Mouse (Mus musculus) mature B cell (primary cell): ENCODE results near the gene Prr13.

Experiments used
- in situ Hi-C: fragments of 300-500 bp; cut with MboI; formaldehyde crosslinking; loops from 2 replicates; pipeline ENCODE4 v1.14.3; 2019

The Prr13 gene

DNA sequence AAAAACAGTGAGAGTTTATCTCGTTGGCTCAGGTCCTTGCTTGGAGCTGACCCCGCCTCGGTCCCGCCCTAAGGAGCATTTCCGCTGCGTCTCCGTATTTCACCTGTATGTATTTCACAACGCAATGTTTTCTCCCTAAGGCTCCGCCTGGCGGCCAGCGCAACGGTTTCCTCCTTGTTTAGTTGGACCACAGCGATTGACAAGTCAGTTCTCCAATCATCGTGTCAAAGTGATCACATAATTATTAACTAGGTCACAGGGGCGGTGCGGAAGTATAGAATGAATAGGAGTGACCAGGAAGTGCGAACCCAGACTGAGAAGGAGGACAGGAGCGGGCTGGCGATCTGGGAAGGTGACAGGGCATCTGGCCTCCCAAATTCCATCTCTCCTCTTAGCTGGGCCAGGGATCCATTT, at the start of gene Prr13:
TSS of gene Prr13 (plus strand) at position 125 of the 414 bp plus-strand sequence.
- in situ Hi-C loops: no loop called here

DNA sequence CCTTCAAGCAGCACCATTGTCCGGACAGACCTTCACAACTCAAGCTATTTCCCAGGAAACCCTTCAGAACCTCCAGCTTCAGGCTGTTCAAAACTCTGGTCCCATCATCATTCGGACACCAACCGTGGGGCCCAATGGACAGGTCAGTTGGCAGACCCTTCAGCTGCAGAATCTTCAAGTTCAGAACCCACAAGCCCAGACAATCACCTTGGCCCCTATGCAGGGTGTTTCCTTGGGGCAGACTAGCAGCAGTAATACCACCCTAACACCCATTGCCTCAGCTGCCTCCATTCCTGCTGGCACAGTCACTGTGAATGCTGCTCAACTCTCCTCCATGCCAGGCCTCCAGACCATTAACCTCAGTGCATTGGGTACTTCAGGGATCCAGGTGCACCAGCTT, 49.5 kb upstream of the Prr13 start:
- in situ Hi-C loops: no loop called here

GRCm38 (mm10) chr15:102411077-102411476, 47.8 kb upstream of the Prr13 start:
- in situ Hi-C loops: no loop called here

GRCm38 (mm10) chr15:102413687-102414086, 45.1 kb upstream of the Prr13 start:
- in situ Hi-C loops: no loop called here

DNA sequence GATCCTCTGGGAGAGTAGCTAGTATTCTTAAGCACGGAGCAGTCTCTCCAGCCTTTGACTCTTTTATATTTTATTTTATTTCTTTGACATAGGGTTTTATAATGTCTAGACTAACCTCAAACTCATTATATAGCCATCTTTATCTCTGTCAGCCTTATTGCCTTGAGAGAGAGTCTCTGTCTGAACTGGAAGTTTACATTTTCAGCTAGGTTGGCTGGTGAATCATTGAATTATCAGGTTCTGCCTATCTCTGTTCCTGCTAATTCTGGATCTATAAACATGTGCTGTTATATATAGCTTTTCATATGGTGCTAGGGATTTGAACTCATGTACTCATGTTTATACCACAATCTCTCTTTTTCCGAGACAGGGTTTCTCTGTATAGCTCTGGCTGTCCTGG, 41.3 kb upstream of the Prr13 start:
- in situ Hi-C loops: no loop called here

GRCm38 (mm10) chr15:102420986-102421385, 37.8 kb upstream of the Prr13 start:
- in situ Hi-C loops: no loop called here

DNA sequence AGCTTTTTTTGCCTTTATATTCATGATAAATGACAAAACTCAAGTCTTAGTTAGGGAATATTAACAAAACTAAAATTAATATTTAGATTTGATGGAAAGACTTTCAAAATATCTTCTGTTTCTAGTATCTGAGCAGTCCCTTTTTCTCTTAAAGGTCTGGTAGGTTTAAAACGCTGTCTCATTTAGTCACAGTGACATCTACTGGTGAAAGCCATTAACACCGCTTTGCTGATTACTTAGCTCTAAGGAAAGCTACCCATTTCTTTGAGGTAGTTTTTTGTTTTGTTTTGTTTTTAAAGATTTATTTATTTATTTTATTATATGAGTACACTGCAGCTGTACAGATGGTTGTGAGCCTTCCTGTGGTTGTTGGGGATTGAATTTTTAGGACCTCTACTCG, 37.4 kb upstream of the Prr13 start:
- in situ Hi-C loops: no loop called here

DNA sequence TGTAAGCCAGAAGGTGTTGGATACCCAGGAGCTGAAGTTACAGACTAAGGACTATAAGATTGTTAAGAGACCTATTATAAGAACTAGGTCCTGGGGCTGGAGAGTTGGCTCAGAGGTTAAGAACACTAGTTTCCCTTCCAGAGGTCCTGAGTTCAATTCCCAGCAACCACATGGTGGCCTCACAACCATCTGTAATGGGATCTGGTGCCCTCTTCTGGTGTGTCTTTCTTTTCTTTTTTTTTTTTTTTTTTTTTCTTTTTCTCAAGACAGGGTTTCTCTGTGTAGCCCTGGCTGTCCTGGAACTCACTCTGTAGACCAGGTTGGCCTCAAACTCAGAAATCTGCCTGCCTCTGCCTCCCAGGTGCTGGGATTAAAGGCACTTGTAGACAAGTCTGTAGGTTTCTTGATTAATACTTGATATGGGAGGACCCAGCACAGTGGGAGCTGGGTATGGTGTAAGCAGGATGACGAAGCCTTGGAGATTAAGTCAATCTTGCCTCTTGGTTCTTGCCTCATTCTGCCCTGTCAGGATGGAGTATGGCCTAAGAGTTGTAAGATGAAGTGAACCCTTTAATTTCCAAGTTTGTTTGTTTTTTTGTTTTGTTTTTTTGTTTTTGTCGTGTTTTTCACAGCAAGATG, 35.1 kb upstream of the Prr13 start:
- in situ Hi-C loops: no loop called here

- in situ Hi-C loops: no loop called here
Measured at GRCm38 (mm10) chr15:102424657-102425056, 34.2 kb upstream of the Prr13 start.

GRCm38 (mm10) chr15:102426963-102427362, 31.9 kb upstream of the Prr13 start:
- in situ Hi-C loops: no loop called here

- in situ Hi-C loops: no loop called here
Measured at GRCm38 (mm10) chr15:102432046-102432445, 26.8 kb upstream of the Prr13 start.

- in situ Hi-C loops: no loop called here
Measured at GRCm38 (mm10) chr15:102433173-102433572, 25.7 kb upstream of the Prr13 start.

DNA sequence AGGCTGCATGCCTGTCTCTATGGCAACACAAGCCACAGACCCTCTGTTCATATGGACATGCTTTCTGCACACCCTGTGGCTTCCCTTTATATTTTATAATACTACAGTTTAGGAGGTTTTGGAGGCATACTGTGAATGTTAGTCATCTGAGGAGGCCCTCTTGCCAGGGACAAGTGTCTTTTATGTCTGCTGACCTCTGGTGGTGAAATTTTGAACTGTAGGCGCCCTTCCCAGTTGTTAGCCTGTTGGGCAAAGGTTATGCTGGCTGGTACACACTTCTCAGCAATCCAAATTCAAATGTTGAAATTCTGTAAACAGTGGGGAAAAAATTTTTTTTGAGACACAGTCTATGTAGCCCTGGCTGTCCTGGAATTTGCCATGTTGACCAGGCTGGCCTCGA, 16.3 kb upstream of the Prr13 start:
- in situ Hi-C loops: no loop called here

DNA sequence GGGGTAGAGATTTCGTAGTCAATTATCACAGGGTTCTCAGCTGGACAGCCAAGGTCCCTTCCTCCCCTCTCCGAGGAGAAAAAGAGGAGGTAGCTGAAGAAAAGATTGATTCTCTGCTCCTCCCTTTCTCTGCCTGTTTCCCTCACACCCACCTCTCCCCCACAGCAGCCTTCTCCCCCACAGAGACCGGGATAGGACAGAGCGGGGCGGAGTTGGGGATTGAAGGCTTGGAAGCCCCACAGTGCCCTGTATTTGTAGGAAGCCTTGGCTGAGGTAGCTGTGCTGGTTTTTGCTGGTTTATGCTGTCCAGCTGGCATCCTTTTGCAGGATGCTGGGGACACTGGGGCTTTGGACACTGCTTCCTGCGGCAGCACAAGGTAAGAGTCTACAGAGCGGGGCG, 13.7 kb upstream of the Prr13 start, which contains the start of gene Amhr2:
TSS of gene Amhr2 (plus strand) at position 222 of the 400 bp plus-strand sequence.
- in situ Hi-C loops: no loop called here

DNA sequence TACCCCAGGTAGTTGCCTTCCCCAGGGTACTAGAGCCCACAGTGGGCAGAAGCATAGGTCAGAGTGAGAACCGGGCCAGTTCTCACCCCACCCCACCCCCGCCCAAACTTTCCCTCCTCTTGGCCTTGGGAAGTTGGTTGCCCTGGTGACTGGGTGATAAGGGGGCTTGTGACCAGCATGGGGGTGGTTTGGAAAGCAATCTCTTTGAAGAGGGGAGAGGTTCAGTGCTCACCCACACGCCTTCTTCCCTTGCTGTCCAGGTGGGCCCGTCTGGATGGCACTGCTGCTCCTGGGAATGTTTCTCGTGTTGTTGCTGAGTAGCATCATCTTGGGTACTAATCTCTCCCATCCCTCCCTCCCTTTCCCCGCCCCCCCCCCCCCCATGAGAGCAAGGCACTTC, 12.4 kb upstream of the Prr13 start:
- in situ Hi-C loops: no loop called here

DNA sequence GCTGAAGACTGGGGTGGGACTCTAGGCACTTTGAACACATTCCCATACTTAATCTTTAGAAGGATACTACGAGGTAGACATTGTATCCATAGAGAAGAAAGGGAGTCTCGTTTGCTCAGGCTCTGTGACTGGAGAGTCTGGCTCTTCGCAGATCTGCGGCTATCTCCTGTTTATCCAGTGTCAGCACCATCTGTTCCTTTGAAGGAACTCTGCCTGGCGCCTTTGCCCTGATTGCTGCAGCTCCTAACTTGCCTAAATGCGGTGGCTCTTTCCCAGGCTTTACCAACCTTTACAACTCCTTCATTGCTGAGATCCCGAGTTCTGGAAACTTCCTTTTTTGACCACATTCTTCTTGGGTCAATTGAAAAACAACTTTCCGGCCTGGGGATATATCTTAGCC, 9.5 kb upstream of the Prr13 start:
- in situ Hi-C loops: no loop called here

DNA sequence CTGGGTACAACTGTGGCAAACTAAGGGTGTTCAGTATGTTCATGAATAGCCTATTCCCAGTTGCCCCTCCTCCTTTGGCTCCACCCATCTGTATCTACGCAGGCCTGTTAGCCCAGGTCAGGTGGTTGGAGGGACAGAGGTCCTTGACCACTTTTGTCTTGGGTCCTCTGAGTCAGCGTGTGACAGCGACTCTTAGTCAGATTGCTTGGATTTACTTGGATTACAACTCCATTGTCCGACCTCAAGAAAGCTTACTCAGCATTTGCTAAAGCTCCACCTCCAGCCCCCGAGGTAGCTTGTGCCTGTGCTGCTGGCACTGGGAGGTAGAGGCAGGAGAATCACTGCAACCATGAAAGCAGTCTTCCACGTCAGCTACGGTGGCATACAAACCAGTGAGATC, 7.9 kb upstream of the Prr13 start:
- in situ Hi-C loops: no loop called here

DNA sequence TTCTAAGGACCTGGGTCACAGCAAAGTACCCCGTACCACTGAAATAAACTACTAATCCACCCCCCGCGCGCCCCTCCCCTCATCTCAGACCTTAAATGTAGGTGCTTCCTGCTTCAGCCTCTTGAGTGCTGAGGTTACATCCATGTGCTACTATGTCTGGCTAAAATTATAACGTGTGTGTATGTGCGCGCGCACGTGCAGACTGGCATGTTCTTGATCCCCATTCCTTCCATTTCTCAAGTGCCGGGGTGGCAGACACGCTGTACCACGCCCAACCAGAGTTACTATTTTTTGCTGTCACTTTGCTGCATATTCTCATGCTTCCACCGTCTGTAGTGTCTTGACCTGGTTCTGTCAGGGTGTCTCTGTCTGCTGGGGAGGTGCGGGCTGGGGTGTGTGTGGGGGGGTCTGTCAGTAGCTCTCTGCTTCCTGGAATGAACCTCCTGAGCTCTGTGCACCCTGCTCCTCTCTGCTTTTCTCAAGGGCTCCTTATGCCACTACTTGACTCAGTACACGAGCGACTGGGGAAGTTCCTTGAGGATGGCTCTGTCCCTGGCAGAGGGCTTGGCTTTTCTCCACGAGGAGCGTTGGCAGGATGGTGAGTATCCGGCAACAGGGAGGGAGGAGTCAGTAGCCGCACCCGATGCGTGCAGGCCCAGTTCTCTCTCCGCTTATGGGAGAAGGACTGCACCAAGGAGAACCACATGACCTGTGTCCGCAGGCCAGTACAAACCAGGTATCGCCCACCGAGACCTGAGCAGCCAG, 7.0 kb upstream of the Prr13 start:
- in situ Hi-C loops: no loop called here

DNA sequence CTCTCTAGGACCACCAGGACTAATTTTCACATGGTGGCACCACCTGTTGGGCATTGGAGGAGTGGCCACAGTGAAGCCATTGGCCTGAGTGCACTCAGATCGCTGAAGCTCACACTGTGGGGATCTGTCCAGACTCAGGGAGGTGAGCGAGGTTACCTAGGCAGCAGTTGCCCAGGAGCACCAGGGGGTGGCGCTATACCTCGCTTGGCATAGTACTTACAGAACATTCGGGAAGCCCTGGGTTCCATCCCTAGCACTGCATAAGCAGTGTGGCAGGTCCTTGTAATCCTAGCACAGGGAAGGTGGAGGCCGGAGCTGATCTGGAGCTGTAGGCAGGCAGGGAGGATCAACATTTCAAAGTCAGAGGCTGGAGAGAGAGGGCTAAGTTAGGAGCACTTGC, 2.8 kb upstream of the Prr13 start:
- in situ Hi-C loops: no loop called here

DNA sequence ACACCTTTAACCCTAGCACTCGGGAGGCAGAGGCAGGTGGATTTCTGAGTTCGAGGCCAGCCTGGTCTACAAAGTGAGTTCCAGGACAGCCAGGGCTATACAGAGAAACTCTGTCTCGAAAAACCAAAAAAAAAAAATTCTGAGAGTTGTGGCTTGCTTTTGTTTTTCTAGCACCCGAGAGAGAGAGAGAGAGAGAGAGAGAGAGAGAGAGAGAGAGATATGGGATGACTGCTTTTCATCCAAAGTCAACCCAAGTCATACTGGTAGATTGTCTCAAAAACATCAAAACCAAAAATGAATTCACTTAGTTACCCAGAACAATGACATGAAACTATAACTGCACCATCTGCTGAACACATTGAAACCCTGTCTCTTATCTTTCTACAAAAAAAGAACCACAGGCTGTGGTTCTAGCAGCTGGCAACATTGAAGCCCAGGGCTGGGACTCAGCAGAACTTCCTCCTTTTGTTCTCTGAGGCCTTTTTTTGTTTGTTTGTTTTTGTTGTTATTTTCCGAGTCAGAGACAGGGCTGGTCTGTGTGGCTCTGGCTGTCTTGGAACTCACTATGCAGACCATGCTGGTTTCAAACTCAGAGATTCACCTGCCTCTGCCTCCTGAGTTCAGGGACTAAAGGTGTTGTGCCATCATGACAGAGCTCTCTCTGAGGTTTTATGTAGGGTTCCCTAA, 635 bp upstream of the Prr13 start:
- in situ Hi-C loops: no loop called here

DNA sequence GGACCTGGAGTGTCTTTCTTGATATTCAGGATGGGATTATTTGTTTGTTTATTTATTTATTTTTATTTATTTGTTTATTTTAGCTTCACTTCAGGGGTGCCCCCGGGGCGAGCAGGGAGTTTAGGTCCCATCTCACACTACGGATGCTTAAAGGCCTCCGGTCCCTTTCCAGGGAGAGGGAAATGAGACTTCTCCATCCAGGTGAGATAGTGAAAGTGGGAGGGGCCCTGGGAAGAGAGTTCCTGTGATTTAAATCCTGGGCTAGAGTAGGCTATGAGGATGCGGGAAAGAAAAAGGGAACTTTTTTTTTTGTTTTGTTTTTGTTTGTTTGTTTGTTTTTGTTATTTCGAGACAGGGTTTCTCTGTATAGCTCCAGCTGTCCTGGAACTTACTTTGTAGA, 553 bp downstream of the Prr13 start:
- in situ Hi-C loops: no loop called here

- in situ Hi-C loops: loop anchor here (5.0 kb wide), 1 partner anchor 67 kb away; no protein-coding TSS in a partner anchor
Measured at GRCm38 (mm10) chr15:102459847-102460246, 1.0 kb downstream of the Prr13 start.

DNA sequence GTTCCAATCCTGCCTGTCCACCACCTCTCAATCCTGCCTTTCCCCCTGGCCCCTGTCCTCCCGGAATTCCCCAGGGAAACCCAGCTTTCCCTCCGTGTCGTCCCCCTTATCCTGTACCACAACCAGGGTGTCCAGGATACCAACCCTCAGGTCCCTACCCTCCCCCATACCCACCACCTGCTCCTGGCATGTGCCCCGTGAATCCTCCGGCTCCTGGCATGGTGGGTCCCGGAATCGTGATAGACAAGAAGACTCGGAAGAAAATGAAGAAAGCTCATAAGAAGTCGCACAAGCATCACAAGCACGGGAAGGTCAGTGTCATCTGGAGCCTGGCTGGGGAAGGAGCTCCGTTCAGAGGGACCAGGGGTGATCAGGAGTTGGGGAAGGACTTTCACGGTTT, 1.6 kb downstream of the Prr13 start:
- in situ Hi-C loops: loop anchor here (5.0 kb wide), 1 partner anchor 67 kb away; no protein-coding TSS in a partner anchor
